Mouse (Mus musculus) neural tube, embryonic 15.5 days (tissue): ENCODE data around the gene Ell. TPM values are rescaled to one million over a fixed set of nuclear protein-coding genes. Genes with fewer than 3 reads are reported as not detected.

Experiments
- ATAC-seq: fragments of 200-750 bp; cut with Nextera tagmentation; 2 replicates; pipeline ENCODE4 v1.8.0; 2017; ENCODE audit warnings: mild to moderate bottlenecking, moderate TSS enrichment, moderate library complexity; ENCODE audit not compliant: low FRiP score
- H3K27ac ChIP-seq: fragments of 300-500 bp; sonication (generic); replicated peaks from 2 replicates; pipeline ENCODE4 v1.5.1; 2015; ENCODE audit warnings: mild to moderate bottlenecking, inconsistent platforms
- H3K27me3 ChIP-seq: fragments of 300-500 bp; sonication (generic); replicated peaks from 2 replicates; pipeline ENCODE4 v1.6.1; 2015; ENCODE audit warnings: inconsistent platforms
- H3K36me3 ChIP-seq: fragments of 300-500 bp; sonication (generic); 2 replicates; pipeline ENCODE4 v1.6.1; 2015; ENCODE audit warnings: inconsistent platforms
- H3K4me1 ChIP-seq: fragments of 300-500 bp; sonication (generic); 2 replicates; pipeline ENCODE4 v1.6.1; 2015; ENCODE audit warnings: inconsistent platforms
- H3K4me2 ChIP-seq: fragments of 300-500 bp; sonication (generic); 2 replicates; pipeline ENCODE4 v1.6.1; 2015; ENCODE audit warnings: inconsistent platforms, mild to moderate bottlenecking, moderate library complexity
- H3K4me3 ChIP-seq: fragments of 300-500 bp; sonication (generic); replicated peaks from 2 replicates; pipeline ENCODE4 v1.5.1; 2015; ENCODE audit warnings: mild to moderate bottlenecking, inconsistent platforms
- H3K9ac ChIP-seq: fragments of 300-500 bp; sonication (generic); replicated peaks from 2 replicates; pipeline ENCODE4 v1.6.1; 2015; ENCODE audit warnings: mild to moderate bottlenecking, inconsistent platforms
- H3K9me3 ChIP-seq: fragments of 300-500 bp; sonication (generic); replicated peaks from 2 replicates; pipeline ENCODE4 v1.6.1; 2016; ENCODE audit warnings: inconsistent platforms
- WGBS: fragments of 180-500 bp; shearing (Covaris S2); methylation state at CpG from one replicate; pipeline ENCODE4 v1.1.7; 2015; ENCODE audit warnings: mixed read lengths; 5-methylcytosine and 5-hydroxymethylcytosine counted together
- polyA plus RNA-seq: library from polyadenylated mRNA; unstranded; fragments of >200 nt; fragmentation: Nextera tagmentation; extraction: Ambion mirVana; gene quantifications from 2 replicates; pipeline ENCODE4 v1.2.1, GENCODE M21; 2015

Ell gene
- polyA plus RNA-seq, 1 experiment from 2014 or later: 14.7 TPM

DNA sequence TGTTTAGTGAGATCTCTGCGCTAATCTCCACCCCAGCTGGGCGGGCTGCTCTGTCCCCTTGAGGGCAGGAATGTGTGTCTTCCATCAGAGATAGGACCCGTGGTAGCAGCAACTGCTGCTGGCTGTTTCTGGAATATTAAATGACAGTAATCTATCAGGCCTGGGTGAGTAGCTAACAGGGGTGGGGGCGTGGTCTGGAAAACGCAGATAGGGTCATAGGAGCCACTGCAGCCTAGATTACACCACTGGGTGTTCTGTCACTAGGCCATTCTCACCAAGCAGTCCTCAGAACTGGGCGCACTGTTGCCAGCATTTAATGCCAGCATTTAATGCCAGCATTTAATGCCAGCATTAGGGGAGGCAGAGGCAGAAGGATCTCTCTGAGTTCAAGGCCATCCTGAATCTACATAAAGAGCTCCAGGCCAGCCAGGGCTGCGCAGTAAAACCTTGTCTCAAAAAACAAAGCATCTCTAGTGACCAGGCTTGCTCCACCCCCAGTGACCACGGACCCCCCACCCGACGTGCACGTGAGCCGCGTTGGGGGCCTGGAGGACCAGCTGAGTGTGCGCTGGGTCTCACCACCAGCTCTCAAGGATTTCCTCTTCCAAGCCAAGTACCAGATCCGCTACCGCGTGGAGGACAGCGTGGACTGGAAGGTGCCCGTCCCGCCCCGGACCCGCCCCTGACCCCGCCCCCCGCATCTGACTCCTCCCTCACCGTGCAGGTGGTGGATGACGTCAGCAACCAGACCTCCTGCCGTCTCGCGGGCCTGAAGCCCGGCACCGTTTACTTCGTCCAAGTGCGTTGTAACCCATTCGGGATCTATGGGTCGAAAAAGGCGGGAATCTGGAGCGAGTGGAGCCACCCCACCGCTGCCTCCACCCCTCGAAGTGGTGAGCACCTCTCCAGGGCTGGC lies 38.6 kb upstream of the Ell start:
- ATAC-seq: no peak

DNA sequence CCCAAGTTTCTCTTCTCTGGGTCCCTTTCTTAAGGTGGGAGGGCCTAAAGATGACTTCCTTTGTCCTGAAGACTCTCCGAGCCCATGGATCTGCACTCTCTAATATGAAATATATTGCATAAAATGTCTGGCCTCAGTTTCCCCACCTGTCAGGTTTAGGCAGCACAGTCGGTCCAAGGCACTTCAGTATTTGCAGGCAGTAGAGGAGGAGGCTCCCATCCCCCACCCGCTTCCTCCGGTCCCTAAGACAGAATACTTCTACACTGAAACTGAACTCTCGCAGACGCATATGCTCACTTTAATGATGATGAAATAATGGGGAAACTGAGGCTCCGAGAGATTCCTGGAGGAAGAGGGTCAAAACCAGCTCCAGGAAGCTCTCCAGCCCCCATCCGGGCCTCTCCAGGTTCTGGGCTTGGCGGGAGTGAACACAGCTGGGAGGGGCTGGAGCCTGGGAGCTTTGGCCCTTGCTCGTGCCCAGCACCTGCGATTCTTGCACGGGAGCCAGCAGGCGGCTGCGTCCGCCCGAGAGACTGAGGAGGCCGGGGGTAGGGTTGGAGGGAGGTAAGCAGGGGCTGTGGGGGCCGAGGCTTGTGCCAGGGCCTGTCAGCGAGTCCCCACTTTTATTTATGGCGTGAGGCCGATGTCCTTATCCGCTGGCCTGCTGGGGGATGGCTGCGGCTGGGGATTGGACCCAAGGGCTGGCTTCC lies 37.3 kb upstream of the Ell start:
- Histone ChIP-seq H3K27ac (no peak overlapping the region; the same call in 1 of the 2 replicates), H3K36me3 (peaks cover 4% of the 10 kb centered on the region), H3K4me1 (peaks cover 61% of the 10 kb centered on the region), H3K9me3 (no peaks in the 10 kb centered on the region), H3K9ac (peak overlapping the region; percentile 17; the same call in 1 of the 2 replicates), H3K27me3 (peaks cover 67% of the 10 kb centered on the region), H3K4me3 (no peak overlapping the region), H3K4me2 (no peak overlapping the region)
- 9% methylated on average over 23 of the region's 23 CpGs for WGBS
- ATAC-seq: no peak

More for the DNA sequence above, 38.6 kb upstream of the Ell start:
- Histone ChIP-seq H3K9ac (no peak overlapping the region), H3K9me3 (no peaks in the 10 kb centered on the region), H3K36me3 (peaks cover 3% of the 10 kb centered on the region; the same call in 1 of the 2 replicates), H3K27me3 (peaks cover 81% of the 10 kb centered on the region), H3K4me1 (peaks cover 54% of the 10 kb centered on the region), H3K27ac (no peak overlapping the region), H3K4me3 (peak overlapping the region; percentile 24; the same call in 1 of the 2 replicates), H3K4me2 (peak overlapping the region; percentile 46)
- WGBS: 11% methylated on average over 39 of the region's 39 CpGs

DNA sequence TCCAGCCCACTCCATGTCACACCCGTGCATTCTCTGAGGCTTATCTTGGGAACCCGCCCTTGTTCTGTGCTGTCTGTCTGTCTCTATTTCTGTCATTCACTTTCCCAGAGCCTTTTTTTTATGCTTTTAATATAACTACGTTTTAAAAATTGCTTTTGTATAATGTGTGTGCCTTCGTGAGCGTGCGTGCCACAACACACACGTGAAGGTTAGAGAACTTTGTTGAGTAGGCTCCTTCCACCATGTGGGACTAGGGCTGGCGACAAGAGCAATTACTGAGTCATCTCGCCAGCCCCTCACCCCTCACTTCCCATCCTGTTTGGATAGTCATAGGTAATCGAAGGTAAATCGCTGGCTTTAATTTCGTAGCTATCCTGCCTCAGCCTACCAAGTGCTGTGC lies 36.7 kb upstream of the Ell start:
- ATAC-seq: no peak
- H3K9ac ChIP-seq: 0 out of 2 replicates have a peak overlapping the region, but pooled peaks have one; percentile 17
- H3K27ac ChIP-seq: no peak overlapping the region; the same call in 1 of the 2 replicates
- H3K27me3 ChIP-seq: peaks cover 62% of the 10 kb centered on the region
- H3K4me3 ChIP-seq: no peak overlapping the region
- no peaks in the 10 kb centered on the region for H3K9me3 ChIP-seq
- 37% methylated on average over 12 of the region's 12 CpGs for WGBS
- peaks cover 62% of the 10 kb centered on the region for H3K4me1 ChIP-seq
- H3K36me3 ChIP-seq: peaks cover 9% of the 10 kb centered on the region
- no peak overlapping the region for H3K4me2 ChIP-seq

DNA sequence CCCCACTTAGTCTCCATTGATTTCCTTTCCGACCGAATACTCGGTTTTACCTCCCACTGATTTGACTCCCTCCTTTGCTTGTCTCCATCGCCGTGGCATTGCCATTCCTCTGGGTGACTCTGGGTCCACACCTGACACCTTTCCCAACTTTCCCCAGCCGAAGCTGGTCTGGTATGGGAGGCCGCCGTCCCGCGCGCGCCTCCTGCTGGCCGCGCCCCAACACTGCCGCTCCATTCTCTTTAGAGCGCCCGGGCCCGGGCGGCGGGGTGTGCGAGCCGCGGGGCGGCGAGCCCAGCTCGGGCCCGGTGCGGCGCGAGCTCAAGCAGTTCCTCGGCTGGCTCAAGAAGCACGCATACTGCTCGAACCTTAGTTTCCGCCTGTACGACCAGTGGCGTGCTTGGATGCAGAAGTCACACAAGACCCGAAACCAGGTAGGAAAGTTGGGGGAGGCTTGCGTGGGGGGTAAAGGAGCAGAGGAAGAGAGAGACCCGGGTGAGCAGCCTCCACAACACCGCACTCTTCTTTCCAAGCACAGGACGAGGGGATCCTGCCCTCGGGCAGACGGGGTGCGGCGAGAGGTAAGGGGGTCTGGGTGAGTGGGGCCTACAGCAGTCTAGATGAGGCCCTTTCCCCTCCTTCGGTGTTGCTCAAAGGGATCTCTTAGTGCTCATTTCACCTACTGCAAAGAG lies 36.1 kb upstream of the Ell start:
- peak overlapping the region; percentile 19; the same call in 1 of the 2 replicates for H3K4me2 ChIP-seq
- ATAC-seq: no peak
- H3K4me1 ChIP-seq: peaks cover 62% of the 10 kb centered on the region
- WGBS: 12% methylated on average over 46 of the region's 46 CpGs
- H3K9me3 ChIP-seq: no peaks in the 10 kb centered on the region
- no peak overlapping the region for H3K9ac ChIP-seq
- no peak overlapping the region for H3K27ac ChIP-seq
- peaks cover 15% of the 10 kb centered on the region for H3K36me3 ChIP-seq
- peak overlapping the region; percentile 10; the same call in 1 of the 2 replicates for H3K4me3 ChIP-seq
- H3K27me3 ChIP-seq: peaks cover 55% of the 10 kb centered on the region

GRCm38 (mm10) chr8:70504291-70504716 lies 35.0 kb upstream of the Ell start:
- 31% methylated on average over 16 of the region's 16 CpGs for WGBS
- no peak overlapping the region for H3K4me3 ChIP-seq
- no peak for ATAC-seq

GRCm38 (mm10) chr8:70504851-70505250 lies 34.4 kb upstream of the Ell start:
- Histone ChIP-seq H3K36me3 (peaks cover 22% of the 10 kb centered on the region), H3K27ac (peak overlapping the region; percentile 58), H3K27me3 (peaks cover 39% of the 10 kb centered on the region), H3K9ac (0 out of 2 replicates have a peak overlapping the region, but pooled peaks have one; percentile 87), H3K9me3 (no peaks in the 10 kb centered on the region), H3K4me2 (peak overlapping the region; percentile 90), H3K4me3 (0 out of 2 replicates have a peak overlapping the region, but pooled peaks have one; percentile 4), H3K4me1 (peaks cover 76% of the 10 kb centered on the region)
- ATAC-seq: no peak
- WGBS: 73% methylated on average over 3 of the region's 3 CpGs

More at GRCm38 (mm10) chr8:70504291-70504716, 35.0 kb upstream of the Ell start:
- Histone ChIP-seq H3K27ac (peak overlapping the region; percentile 58), H3K9ac (0 out of 2 replicates have a peak overlapping the region, but pooled peaks have one; percentile 87), H3K4me2 (peak overlapping the region; percentile 90), H3K27me3 (peaks cover 44% of the 10 kb centered on the region), H3K9me3 (no peaks in the 10 kb centered on the region), H3K36me3 (peaks cover 22% of the 10 kb centered on the region), H3K4me1 (peaks cover 72% of the 10 kb centered on the region)

DNA sequence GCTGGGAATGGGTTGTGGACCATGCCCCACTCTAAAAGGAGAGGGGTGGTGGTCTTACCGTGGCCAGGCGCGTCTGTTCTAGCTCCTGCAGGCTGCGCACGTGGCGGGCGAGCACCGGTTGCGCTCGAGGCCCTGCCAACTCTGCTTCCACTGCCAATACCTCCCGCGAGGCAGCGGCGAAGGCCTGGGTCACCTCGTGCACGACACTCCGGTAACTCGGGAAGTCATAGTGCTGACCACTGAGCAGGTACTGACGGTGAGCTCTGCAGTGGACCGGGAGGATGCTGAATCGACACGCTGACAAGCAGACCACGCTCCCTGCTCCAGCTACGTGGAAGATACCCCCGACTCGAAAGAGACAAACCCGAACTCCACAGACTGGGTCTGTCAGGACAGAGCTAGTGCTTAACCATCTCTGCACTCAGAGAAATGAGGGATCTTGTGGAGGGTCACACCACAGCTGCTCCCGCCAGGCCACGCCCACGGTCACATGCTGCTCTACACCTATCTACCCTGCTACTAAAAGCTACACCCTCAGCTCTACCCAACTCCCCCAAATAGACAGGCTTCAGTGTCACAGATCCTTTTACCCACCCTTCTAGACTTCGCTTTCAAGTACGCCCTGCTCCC lies 33.4 kb upstream of the Ell start:
- H3K9ac ChIP-seq: peak overlapping the region; percentile 87
- peak overlapping the region; percentile 70 for H3K4me3 ChIP-seq
- WGBS: 38% methylated on average over 32 of the region's 32 CpGs
- peak overlapping the region; percentile 90 for H3K4me2 ChIP-seq
- peak overlapping the region; percentile 96 for H3K27ac ChIP-seq
- peaks cover 72% of the 10 kb centered on the region for H3K4me1 ChIP-seq
- H3K27me3 ChIP-seq: peaks cover 30% of the 10 kb centered on the region
- H3K9me3 ChIP-seq: no peaks in the 10 kb centered on the region
- peaks cover 22% of the 10 kb centered on the region for H3K36me3 ChIP-seq
- peak; percentile 19 for ATAC-seq

DNA sequence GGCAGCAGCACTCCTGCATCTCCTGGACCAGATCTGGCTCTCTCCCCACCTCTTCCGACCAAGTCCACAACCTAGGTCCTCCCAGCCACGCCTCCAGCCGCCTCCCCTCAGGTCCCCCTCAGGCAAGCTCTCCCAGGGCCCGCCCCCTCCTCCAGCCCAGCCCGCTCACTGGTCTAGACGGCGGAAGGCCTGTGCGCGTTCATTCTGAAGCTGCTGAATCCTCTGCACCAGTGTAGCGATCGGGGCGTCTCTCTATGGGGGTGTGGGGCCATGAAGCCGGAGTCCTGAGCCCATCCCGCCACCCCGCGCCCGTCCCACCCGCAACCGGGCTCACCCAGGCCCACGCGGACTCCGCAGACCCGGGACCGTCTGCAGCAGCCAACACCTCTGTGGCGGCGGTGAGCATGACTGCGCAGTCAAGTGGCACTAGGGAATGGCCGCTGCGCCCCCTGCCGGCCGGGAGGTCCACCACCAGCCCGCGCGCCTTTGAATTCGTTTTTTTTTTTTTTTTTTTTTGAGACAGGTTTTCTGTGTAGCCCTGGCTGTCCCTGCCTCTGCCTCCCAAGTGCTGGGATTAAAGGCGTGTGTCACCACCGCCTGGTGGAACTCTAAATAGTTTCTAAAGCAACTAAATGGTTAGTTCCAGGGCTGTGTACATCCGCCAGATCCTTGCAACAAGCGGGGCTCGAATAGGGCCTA lies 32.8 kb upstream of the Ell start, which contains the start of gene Rex1bd:
Gene Rex1bd (minus strand): TSS at position 425 of the 699 bp plus-strand sequence.
- WGBS: 2% methylated on average over 40 of the region's 40 CpGs
- H3K4me3 ChIP-seq: peak within 1 kb of the TSS; percentile 70
- H3K9me3 ChIP-seq: no peaks in the 10 kb centered on the region
- peak within 1 kb of the TSS; percentile 87 for H3K9ac ChIP-seq
- H3K4me1 ChIP-seq: peaks cover 70% of the 10 kb centered on the region
- H3K36me3 ChIP-seq: peaks cover 22% of the 10 kb centered on the region
- H3K4me2 ChIP-seq: peak within 1 kb of the TSS; percentile 90
- peak; percentile 86 for ATAC-seq
- H3K27ac ChIP-seq: peak within 1 kb of the TSS; percentile 96
- H3K27me3 ChIP-seq: peaks cover 23% of the 10 kb centered on the region

DNA sequence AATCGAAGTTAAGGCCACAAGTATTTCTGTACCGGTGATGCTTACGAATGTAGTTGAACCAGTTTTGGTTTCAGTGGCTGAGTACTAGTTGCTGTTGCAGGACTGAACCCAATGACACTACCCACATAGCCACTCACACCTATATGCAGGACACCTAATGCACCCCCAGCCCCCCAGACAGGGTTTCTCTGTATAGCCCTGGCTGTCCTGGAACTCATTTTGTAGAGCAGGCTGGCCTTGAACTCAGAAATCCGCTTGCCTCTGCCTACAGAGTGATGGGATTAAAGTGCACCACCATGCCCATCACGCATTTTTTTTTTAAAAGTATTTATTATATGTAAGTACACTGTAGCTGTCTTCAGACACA lies 32.2 kb upstream of the Ell start:
- Histone ChIP-seq H3K4me3 (peak overlapping the region; percentile 70), H3K9me3 (no peaks in the 10 kb centered on the region), H3K4me1 (peaks cover 65% of the 10 kb centered on the region), H3K36me3 (peaks cover 22% of the 10 kb centered on the region), H3K27ac (peak overlapping the region; percentile 96; the same call in 1 of the 2 replicates), H3K4me2 (peak overlapping the region; percentile 90; the same call in 1 of the 2 replicates), H3K9ac (no peak overlapping the region; the same call in 1 of the 2 replicates), H3K27me3 (peaks cover 18% of the 10 kb centered on the region)
- no peak for ATAC-seq
- 64% methylated on average over 5 of the region's 5 CpGs for WGBS

DNA sequence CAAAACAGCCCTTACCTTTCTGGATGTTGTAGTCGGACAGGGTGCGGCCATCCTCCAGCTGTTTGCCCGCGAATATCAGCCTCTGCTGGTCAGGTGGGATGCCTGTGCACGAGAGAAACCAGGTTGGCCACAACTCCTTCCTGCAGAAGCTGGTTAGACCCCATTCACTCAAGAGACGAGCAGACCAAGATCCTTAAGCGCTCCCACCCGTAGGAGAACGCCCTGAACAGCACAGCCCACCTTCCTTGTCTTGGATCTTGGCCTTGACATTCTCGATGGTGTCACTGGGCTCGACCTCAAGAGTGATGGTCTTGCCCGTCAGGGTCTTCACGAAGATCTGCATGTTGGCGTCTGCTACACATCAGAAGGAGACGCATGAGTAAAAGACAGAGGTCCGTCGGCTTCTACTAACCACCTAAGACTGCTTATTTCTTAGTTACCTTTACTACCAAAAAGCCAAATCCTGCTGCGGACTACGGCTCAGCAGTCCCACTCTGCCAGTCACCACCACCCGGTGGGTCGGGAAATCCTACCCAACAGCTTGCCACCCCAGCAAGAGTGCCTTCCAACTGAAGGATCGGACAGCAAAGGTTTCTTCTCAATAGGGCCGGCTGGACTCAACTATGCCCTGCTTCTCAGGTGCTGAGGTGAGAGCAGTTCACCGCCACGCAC lies 29.8 kb upstream of the Ell start:
- Histone ChIP-seq H3K27ac (peak overlapping the region; percentile 97; the same call in 1 of the 2 replicates), H3K4me1 (peaks cover 41% of the 10 kb centered on the region), H3K36me3 (peaks cover 29% of the 10 kb centered on the region), H3K4me2 (peak overlapping the region; percentile 98), H3K27me3 (no peaks in the 10 kb centered on the region), H3K9me3 (no peaks in the 10 kb centered on the region), H3K4me3 (peak overlapping the region; percentile 94), H3K9ac (peak overlapping the region; percentile 95)
- ATAC-seq: no peak
- WGBS: 15% methylated on average over 25 of the region's 25 CpGs
